In the genomic region with DNA sequence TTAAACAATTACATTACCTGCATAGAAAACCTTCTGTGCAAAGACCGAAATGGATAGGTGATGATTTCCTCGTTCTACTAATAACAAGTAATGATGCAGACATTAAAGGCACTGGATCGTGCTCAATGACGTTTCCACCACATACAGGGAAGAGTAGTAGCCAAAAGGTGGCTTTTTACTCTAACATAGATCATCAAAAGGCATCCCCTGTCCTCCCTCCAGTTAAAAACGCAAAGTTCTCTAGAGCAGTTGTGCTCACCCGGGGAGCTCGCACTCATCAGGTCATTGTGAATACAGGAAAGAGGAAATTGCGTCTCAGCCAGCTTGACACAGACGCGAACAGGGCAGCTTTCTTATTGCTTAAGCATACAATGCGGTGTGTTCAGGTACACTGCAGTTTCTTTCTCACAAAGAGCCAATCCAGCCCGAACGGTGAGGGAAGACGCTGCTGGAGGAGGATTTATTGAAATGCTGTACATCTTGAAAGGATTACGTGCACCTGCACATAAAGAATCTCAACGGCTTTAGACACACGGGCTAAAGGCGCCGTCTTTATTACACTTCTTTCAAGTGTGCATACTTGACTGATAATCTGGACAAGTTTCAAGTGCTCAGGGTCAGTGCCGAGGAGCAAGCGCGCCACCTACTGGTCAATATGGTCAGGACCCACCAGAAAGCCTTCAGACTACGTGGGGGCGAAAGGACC, we compare ENCODE assay signal across 8 mouse cellular contexts.
DNase-seq lines count a peak whose midpoint lies in the region; ATAC-seq and TF ChIP-seq lines count a peak whose summit lies in the region.

No protein-coding gene starts in this region.

- H3K36me3 ChIP-seq in hindbrain, embryonic 16.5 days (ENCODE audit: control insufficient read depth, insufficient read depth, low read length), result no peaks in the 10 kb centered on the region

- no peaks in the 10 kb centered on the region for H3K9me3 ChIP-seq in hindbrain, embryonic 16.5 days (ENCODE audit: control insufficient read depth, low read length)

- H3K9ac ChIP-seq in hindbrain, embryonic 16.5 days (ENCODE audit: low read depth, low read length), result peak overlapping the region; percentile 58

- peak overlapping the region; percentile 70 for H3K4me2 ChIP-seq in hindbrain, embryonic 16.5 days (ENCODE audit: low read length)

- intact Hi-C loops in gastrocnemius, adult 2 months (cut with DNase I), result loop anchor here (1.0 to 2.0 kb wide), 2 partner anchors 222 to 1066 kb away; no protein-coding TSS in a partner anchor

- peak; percentile 98 for ATAC-seq in common myeloid progenitor, adult 5-6 weeks (replicated peaks; ENCODE audit: low read depth, poor library complexity, severe bottlenecking)
- peak; percentile 92 for ATAC-seq in hindbrain, embryonic 16.5 days

- H3K27ac ChIP-seq in gastrocnemius, adult 2 months, result no peak overlapping the region
- H3K27ac ChIP-seq in hindbrain, embryonic 16.5 days (ENCODE audit: low read depth, low read length), result peak overlapping the region; percentile 72

- H3K4me1 ChIP-seq in hindbrain, embryonic 16.5 days (ENCODE audit: control insufficient read depth, insufficient read depth, low read depth, low read length), result no peaks in the 10 kb centered on the region

- peak overlapping the region; percentile 72 for H3K4me3 ChIP-seq in gastrocnemius, adult 2 months
- H3K4me3 ChIP-seq in hindbrain, embryonic 16.5 days (ENCODE audit: low read length), result peak overlapping the region; percentile 43

- peak; percentile 89 for DNase-seq in adipocyte (ENCODE audit: low spot score)
- peak; percentile 77 for DNase-seq in gastrocnemius, adult 2 months
- DNase-seq in left cerebral cortex, adult 11 months (ENCODE audit: low spot score), result peak; percentile 62
- peak; percentile 66 to 82 for DNase-seq in lung, postnatal 4 days
- DNase-seq in right cerebral cortex, postnatal 10 days (ENCODE audit: low spot score in 2 of 2), result peak; percentile 79 to 87
- DNase-seq in yolk sac, embryonic 10.5 days (ENCODE audit: low spot score), result peak; percentile 76

- 9% methylated on average over 24 of the region's 24 CpGs for WGBS in hindbrain, embryonic 16.5 days

- no peaks in the 10 kb centered on the region for H3K27me3 ChIP-seq in hindbrain, embryonic 16.5 days (replicated peaks; ENCODE audit: control insufficient read depth, insufficient read depth, low read length)

- peak; percentile 98 for TF ChIP-seq CTCF in gastrocnemius, adult 2 months (IDR thresholded peaks at IDR 0.05)
